Mouse (Mus musculus): Measurements from ENCODE around the gene Rnasek. TPM values are rescaled to one million over a fixed set of nuclear protein-coding genes. Genes with fewer than 3 reads are reported as not detected.

Gene Rnasek
- polyA plus RNA-seq, 1 experiment from 2014 or later = 250 TPM

MicroRNA genes within 50 kb of the gene (microRNA counts, 519-probe panel; counts per million panel counts)
- microRNA mmu-miR-195 (2,592 counts per million, percentile 47 among the panel's probes with 10 or more counts), microRNA mmu-miR-497 (2,858 counts per million, percentile 53 among the panel's probes with 10 or more counts)

Small RNA genes within 50 kb of the gene (microRNA-seq; reads per million reads assigned to microRNA genes)
- 2,363 reads per million, percentile 83 among the genes with 10 or more reads in this experiment for gene Mir195a
- gene Mir497 = not detected
- not detected for gene Mir497b

Other genes with a start within 250 kb of the Rnasek start
- 515 and 536 TPM in 2 replicates for gene Gabarap, start 248.7 kb downstream of the Rnasek start, polyA plus RNA-seq (2015; fragmentation: Nextera tagmentation; extraction: Ambion mirVana)
- 58.1 and 59.5 TPM in 2 replicates for gene Phf23, start 244.1 kb downstream of the Rnasek start, polyA plus RNA-seq (2015; fragmentation: Nextera tagmentation; extraction: Ambion mirVana)
- 30.1 and 30.7 TPM in 2 replicates for gene Dvl2, start 239.2 kb downstream of the Rnasek start, polyA plus RNA-seq (2015; fragmentation: Nextera tagmentation; extraction: Ambion mirVana)
- gene Acadvl, start 224.4 kb downstream of the Rnasek start, polyA plus RNA-seq (2015; fragmentation: Nextera tagmentation; extraction: Ambion mirVana) = 90.0 and 92.0 TPM in 2 replicates
- gene Dlg4, start 222.9 kb downstream of the Rnasek start, polyA plus RNA-seq (2015; fragmentation: Nextera tagmentation; extraction: Ambion mirVana) = 5.5 and 7.9 TPM in 2 replicates
- gene Asgr1, start 185.8 kb downstream of the Rnasek start, polyA plus RNA-seq (2015; fragmentation: Nextera tagmentation; extraction: Ambion mirVana) = 0.18 TPM in 1 of 2 replicates, not detected in the other
- gene Asgr2, start 147.2 kb downstream of the Rnasek start, polyA plus RNA-seq (2015; fragmentation: Nextera tagmentation; extraction: Ambion mirVana) = 0.30 TPM in 1 of 2 replicates, not detected in the other
- gene Mgl2, start 109.5 kb downstream of the Rnasek start, polyA plus RNA-seq (2015; fragmentation: Nextera tagmentation; extraction: Ambion mirVana) = 2.1 and 2.4 TPM in 2 replicates
- gene Clec10a, start 83.6 kb downstream of the Rnasek start, polyA plus RNA-seq (2015; fragmentation: Nextera tagmentation; extraction: Ambion mirVana) = 0.79 and 1.6 TPM in 2 replicates
- 0.48 and 1.1 TPM in 2 replicates for gene Slc16a11, start 27.1 kb downstream of the Rnasek start, polyA plus RNA-seq (2015; fragmentation: Nextera tagmentation; extraction: Ambion mirVana)
- gene Slc16a13, start 18.8 kb downstream of the Rnasek start, polyA plus RNA-seq (2015; fragmentation: Nextera tagmentation; extraction: Ambion mirVana) = 6.0 and 6.9 TPM in 2 replicates
- gene Bcl6b, start 10.0 kb downstream of the Rnasek start, polyA plus RNA-seq (2015; fragmentation: Nextera tagmentation; extraction: Ambion mirVana) = 36.2 and 37.1 TPM in 2 replicates
- 163 and 167 TPM in 2 replicates for gene 0610010K14Rik, start 1.9 kb downstream of the Rnasek start, polyA plus RNA-seq (2015; fragmentation: Nextera tagmentation; extraction: Ambion mirVana)
- 10.3 and 10.7 TPM in 2 replicates for gene Gm21988, start within 50 bp of the Rnasek start, polyA plus RNA-seq (2015; fragmentation: Nextera tagmentation; extraction: Ambion mirVana)
- 6.9 and 7.8 TPM in 2 replicates for gene Alox12, start 15.5 kb upstream of the Rnasek start, polyA plus RNA-seq (2015; fragmentation: Nextera tagmentation; extraction: Ambion mirVana)
- 0.35 and 1.1 TPM in 2 replicates for gene Alox12e, start 82.8 kb upstream of the Rnasek start, polyA plus RNA-seq (2015; fragmentation: Nextera tagmentation; extraction: Ambion mirVana)
- 0.70 and 0.72 TPM in 2 replicates for gene Alox15, start 112.2 kb upstream of the Rnasek start, polyA plus RNA-seq (2015; fragmentation: Nextera tagmentation; extraction: Ambion mirVana)
- gene Pelp1, start 170.2 kb upstream of the Rnasek start, polyA plus RNA-seq (2015; fragmentation: Nextera tagmentation; extraction: Ambion mirVana) = 36.3 and 37.3 TPM in 2 replicates
- 14.1 and 15.0 TPM in 2 replicates for gene Arrb2, start 192.8 kb upstream of the Rnasek start, polyA plus RNA-seq (2015; fragmentation: Nextera tagmentation; extraction: Ambion mirVana)
- gene Med11, start 212.1 kb upstream of the Rnasek start, polyA plus RNA-seq (2015; fragmentation: Nextera tagmentation; extraction: Ambion mirVana) = 39.8 and 43.7 TPM in 2 replicates
- gene Zmynd15, start 219.6 kb upstream of the Rnasek start, polyA plus RNA-seq (2015; fragmentation: Nextera tagmentation; extraction: Ambion mirVana) = 0.48 and 1.0 TPM in 2 replicates
- 7.5 and 8.3 TPM in 2 replicates for gene Cxcl16, start 220.1 kb upstream of the Rnasek start, polyA plus RNA-seq (2015; fragmentation: Nextera tagmentation; extraction: Ambion mirVana)

All from lung, embryonic 16.5 days (tissue).